Mouse (Mus musculus) stomach, embryonic 15.5 days (tissue): Measurements from ENCODE around the gene Nvl. TPM values are rescaled to one million over a fixed set of nuclear protein-coding genes. Genes with fewer than 3 reads are reported as not detected.

Source experiments
- ATAC-seq: fragments of 200-750 bp; cut with Nextera tagmentation; 2 replicates; pipeline ENCODE4 v1.8.0; 2017; ENCODE audit warnings: low read depth, moderate number of reproducible peaks, moderate TSS enrichment; ENCODE audit not compliant: insufficient read depth, low FRiP score
- H3K27ac ChIP-seq: fragments of 300-500 bp; sonication (generic); 2 replicates; pipeline ENCODE4 v1.5.1; 2015; ENCODE audit warnings: mild to moderate bottlenecking, inconsistent platforms
- H3K27me3 ChIP-seq: fragments of 300-500 bp; sonication (generic); replicated peaks from 2 replicates; pipeline ENCODE4 v1.6.1; 2015; ENCODE audit warnings: inconsistent platforms
- H3K36me3 ChIP-seq: fragments of 300-500 bp; sonication (generic); 2 replicates; pipeline ENCODE4 v1.6.1; 2015; ENCODE audit warnings: inconsistent platforms
- H3K4me1 ChIP-seq: fragments of 300-500 bp; sonication (generic); 2 replicates; pipeline ENCODE4 v1.6.1; 2015; ENCODE audit warnings: inconsistent platforms
- H3K4me2 ChIP-seq: fragments of 300-500 bp; sonication (generic); 2 replicates; pipeline ENCODE4 v1.6.1; 2015; ENCODE audit warnings: mild to moderate bottlenecking, inconsistent platforms
- H3K4me3 ChIP-seq: fragments of 300-500 bp; sonication (generic); replicated peaks from 2 replicates; pipeline ENCODE4 v1.5.1; 2015; ENCODE audit warnings: inconsistent platforms
- H3K9ac ChIP-seq: fragments of 300-500 bp; sonication (generic); 2 replicates; pipeline ENCODE4 v1.6.1; 2015; ENCODE audit warnings: inconsistent platforms
- H3K9me3 ChIP-seq: fragments of 300-500 bp; sonication (generic); 2 replicates; pipeline ENCODE4 v1.6.1; 2016; ENCODE audit warnings: inconsistent platforms
- WGBS: fragments of 180-500 bp; shearing (Covaris S2); methylation state at CpG from one replicate; pipeline ENCODE4 v1.1.7; 2015; 5-methylcytosine and 5-hydroxymethylcytosine counted together
- polyA plus RNA-seq: library from polyadenylated mRNA; unstranded; fragments of >200 nt; fragmentation: Nextera tagmentation; extraction: Ambion mirVana; gene quantifications from 2 replicates; pipeline ENCODE4 v1.2.1, GENCODE M21; 2015

Nvl gene
- 26.4 and 27.9 TPM in 2 replicates for polyA plus RNA-seq

GRCm38 (mm10) chr1:181143950-181144836, at the start of gene Nvl, which contains the start of gene Cnih4:
Nvl (minus strand) TSS chr1:181144204.
Cnih4 (plus strand) TSS chr1:181144693.
- ATAC-seq, result peak; percentile 99
- Histone ChIP-seq H3K36me3 (peaks cover 8% of the 10 kb centered on the region), H3K4me3 (peak within 1 kb of the TSS; percentile 92), H3K4me2 (peak within 1 kb of the TSS; percentile 67), H3K27me3 (no peaks in the 10 kb centered on the region), H3K9ac (peak within 1 kb of the TSS; percentile 58), H3K27ac (peak within 1 kb of the TSS; percentile 94), H3K9me3 (no peaks in the 10 kb centered on the region), H3K4me1 (peaks cover 9% of the 10 kb centered on the region; the same call in 1 of the 2 replicates)
- WGBS, result under 1% methylated on average over 52 of the region's 52 CpGs

DNA sequence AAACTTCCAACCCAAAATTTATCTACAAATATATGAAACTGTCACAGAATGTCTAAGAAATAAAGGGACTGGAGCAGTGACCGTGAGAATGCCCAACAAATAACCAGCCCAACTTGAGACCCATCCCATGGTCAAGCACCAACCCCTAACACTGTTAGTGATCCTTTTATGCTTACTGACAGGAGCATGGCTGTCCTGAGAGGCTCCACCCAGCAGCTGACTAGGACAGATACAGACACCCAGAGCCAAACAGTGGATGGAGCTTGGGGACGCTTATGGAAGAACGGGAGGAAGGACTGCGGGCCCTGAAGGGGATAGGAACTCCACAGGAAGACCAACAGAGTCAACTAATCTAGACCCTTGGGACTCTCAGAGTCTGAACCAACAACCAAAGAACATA, 44.9 kb upstream of the Nvl start:
- Histone ChIP-seq H3K27ac (no peak overlapping the region), H3K27me3 (no peaks in the 10 kb centered on the region), H3K9ac (no peak overlapping the region), H3K9me3 (no peaks in the 10 kb centered on the region), H3K4me3 (no peak overlapping the region), H3K4me2 (no peak overlapping the region), H3K4me1 (no peaks in the 10 kb centered on the region), H3K36me3 (peaks cover 54% of the 10 kb centered on the region)
- WGBS, result 85% methylated on average over 4 of the region's 4 CpGs
- ATAC-seq, result no peak

DNA sequence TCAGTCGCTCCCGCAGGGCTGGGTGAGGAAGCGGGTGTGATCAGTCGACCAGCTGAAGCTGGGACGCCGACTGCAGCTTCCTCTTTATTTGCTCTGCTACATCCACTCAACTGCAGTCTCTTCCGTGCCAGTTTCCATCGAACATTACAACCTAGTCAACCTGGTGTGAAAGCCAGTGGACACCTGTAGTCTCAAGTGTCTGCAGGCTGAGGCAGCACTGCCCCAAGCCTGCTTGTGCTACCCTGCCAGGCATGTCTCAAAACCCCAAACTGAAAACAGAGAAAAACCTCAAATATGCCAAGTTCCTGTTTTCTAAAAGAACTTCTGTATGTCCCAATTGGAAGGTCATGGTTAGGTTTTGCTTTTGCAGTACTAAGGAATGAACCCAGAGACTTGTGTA, 26.2 kb upstream of the Nvl start:
- Histone ChIP-seq H3K4me3 (no peak overlapping the region), H3K27ac (no peak overlapping the region), H3K9ac (no peak overlapping the region), H3K9me3 (no peaks in the 10 kb centered on the region), H3K27me3 (no peaks in the 10 kb centered on the region), H3K4me1 (no peaks in the 10 kb centered on the region), H3K36me3 (peaks cover 27% of the 10 kb centered on the region), H3K4me2 (no peak overlapping the region)
- WGBS, result 72% methylated on average over 8 of the region's 8 CpGs
- no peak for ATAC-seq

DNA sequence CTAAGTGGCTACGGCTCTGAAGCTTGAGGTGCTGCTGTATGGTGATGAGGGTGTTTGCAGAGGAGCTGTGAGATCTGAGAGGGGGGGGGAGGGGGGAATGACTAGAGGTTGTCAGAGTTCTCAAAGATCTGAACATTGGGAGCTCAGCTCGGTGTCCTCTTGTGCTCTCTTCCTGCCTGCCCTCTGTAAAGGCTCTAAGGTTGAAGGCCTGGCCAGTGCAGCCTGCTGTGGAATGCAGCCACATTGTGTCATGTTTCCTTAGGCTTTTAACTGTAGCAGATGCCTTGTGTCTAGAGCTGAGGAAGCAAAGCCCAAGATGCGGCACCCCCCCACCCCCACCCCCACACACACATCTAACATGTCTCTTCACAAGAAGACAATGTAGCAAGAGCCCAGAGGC, 24.4 kb upstream of the Nvl start:
- no peak overlapping the region for H3K9ac ChIP-seq
- H3K9me3 ChIP-seq, result no peaks in the 10 kb centered on the region
- no peak for ATAC-seq
- no peaks in the 10 kb centered on the region for H3K27me3 ChIP-seq
- H3K4me3 ChIP-seq, result no peak overlapping the region
- H3K27ac ChIP-seq, result no peak overlapping the region
- WGBS, result 65% methylated on average over 3 of the region's 3 CpGs
- no peaks in the 10 kb centered on the region for H3K4me1 ChIP-seq
- peaks cover 35% of the 10 kb centered on the region for H3K36me3 ChIP-seq
- H3K4me2 ChIP-seq, result no peak overlapping the region

GRCm38 (mm10) chr1:181167816-181168215, 23.8 kb upstream of the Nvl start:
- whole genome bisulfite sequencing, result 76% methylated on average over 2 of the region's 2 CpGs
- Histone ChIP-seq H3K36me3 (peaks cover 35% of the 10 kb centered on the region), H3K4me1 (no peaks in the 10 kb centered on the region), H3K4me2 (no peak overlapping the region), H3K27me3 (no peaks in the 10 kb centered on the region), H3K4me3 (no peak overlapping the region), H3K9ac (no peak overlapping the region), H3K27ac (no peak overlapping the region), H3K9me3 (no peaks in the 10 kb centered on the region)
- ATAC-seq, result no peak

- peak overlapping the region; percentile 82 for H3K9ac ChIP-seq
- peak overlapping the region; percentile 87 for H3K4me3 ChIP-seq
- no peak for ATAC-seq
- peak overlapping the region; percentile 63 for H3K4me2 ChIP-seq
- 31% methylated on average over 5 of the region's 5 CpGs for WGBS
- H3K4me1 ChIP-seq, result no peaks in the 10 kb centered on the region
- H3K27ac ChIP-seq, result no peak overlapping the region
- H3K36me3 ChIP-seq, result 0 out of 2 replicates have a peak, but pooled peaks cover 4% of the 10 kb centered on the region
- no peaks in the 10 kb centered on the region for H3K9me3 ChIP-seq
- H3K27me3 ChIP-seq, result no peaks in the 10 kb centered on the region
Measured at GRCm38 (mm10) chr1:181151541-181151940, 7.5 kb upstream of the Nvl start.

DNA sequence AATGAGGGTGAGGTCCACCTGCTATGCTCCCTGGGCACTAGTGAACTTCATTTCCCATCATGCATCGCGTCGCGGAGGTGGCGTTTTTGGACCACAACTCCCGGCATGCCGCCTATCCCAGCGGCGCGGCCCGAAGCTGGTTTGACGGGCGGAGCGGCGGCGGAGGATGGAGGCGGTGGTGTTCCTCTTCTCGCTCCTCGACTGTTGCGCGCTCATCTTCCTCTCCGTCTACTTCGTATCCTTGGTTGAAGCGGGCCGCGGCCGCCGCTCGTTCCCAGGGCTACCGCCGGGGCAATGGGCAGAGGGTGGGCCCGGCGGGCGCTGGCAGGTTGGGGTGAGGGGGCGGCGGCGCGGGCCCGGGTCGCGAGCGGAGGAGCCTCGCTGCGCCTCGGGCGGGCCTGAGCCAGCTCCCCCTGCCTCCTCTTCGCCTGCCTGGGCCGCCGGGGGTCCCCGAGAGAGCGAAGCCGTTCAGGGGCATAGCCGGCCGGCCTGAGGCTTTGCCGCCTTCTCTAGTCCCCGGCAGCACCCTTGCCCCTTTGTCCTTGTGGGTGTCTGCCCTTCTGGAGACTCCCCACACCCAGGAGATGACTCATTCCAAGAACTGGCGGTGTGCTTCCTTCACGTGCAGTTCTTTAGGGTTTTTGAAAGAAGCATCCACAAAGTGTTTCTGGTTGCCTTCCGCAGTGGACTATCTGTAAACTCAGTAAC, 7.0 kb upstream of the Nvl start:
- ATAC-seq, result peak; percentile 85
- Histone ChIP-seq H3K4me3 (peak overlapping the region; percentile 87), H3K36me3 (0 out of 2 replicates have a peak, but pooled peaks cover 4% of the 10 kb centered on the region), H3K27ac (peak overlapping the region; percentile 84), H3K4me2 (peak overlapping the region; percentile 63), H3K4me1 (0 out of 2 replicates have a peak, but pooled peaks cover under 1% of the 10 kb centered on the region), H3K27me3 (no peaks in the 10 kb centered on the region), H3K9me3 (no peaks in the 10 kb centered on the region), H3K9ac (peak overlapping the region; percentile 82)
- under 1% methylated on average over 55 of the region's 59 CpGs for WGBS

GRCm38 (mm10) chr1:181150431-181150826, 6.4 kb upstream of the Nvl start:
- Histone ChIP-seq H3K27me3 (no peaks in the 10 kb centered on the region), H3K27ac (no peak overlapping the region), H3K4me3 (peak overlapping the region; percentile 87; the same call in 1 of the 2 replicates), H3K9me3 (no peaks in the 10 kb centered on the region), H3K4me1 (peaks cover 3% of the 10 kb centered on the region; the same call in 1 of the 2 replicates), H3K4me2 (no peak overlapping the region), H3K36me3 (0 out of 2 replicates have a peak, but pooled peaks cover 3% of the 10 kb centered on the region), H3K9ac (no peak overlapping the region)
- WGBS, result 68% methylated on average over 3 of the region's 3 CpGs
- ATAC-seq, result no peak

GRCm38 (mm10) chr1:181149373-181150017, 5.5 kb upstream of the Nvl start:
- WGBS, result 80% methylated on average over 3 of the region's 3 CpGs
- Histone ChIP-seq H3K4me3 (no peak overlapping the region), H3K9ac (no peak overlapping the region), H3K27ac (no peak overlapping the region), H3K4me1 (peaks cover 9% of the 10 kb centered on the region; the same call in 1 of the 2 replicates), H3K27me3 (no peaks in the 10 kb centered on the region), H3K4me2 (no peak overlapping the region), H3K36me3 (no peaks in the 10 kb centered on the region), H3K9me3 (no peaks in the 10 kb centered on the region)
- ATAC-seq, result no peak

- no peaks in the 10 kb centered on the region for H3K36me3 ChIP-seq
- H3K9me3 ChIP-seq, result no peaks in the 10 kb centered on the region
- WGBS, result 53% methylated on average over 5 of the region's 5 CpGs
- peaks cover 9% of the 10 kb centered on the region; the same call in 1 of the 2 replicates for H3K4me1 ChIP-seq
- H3K27ac ChIP-seq, result peak overlapping the region; percentile 51; the same call in 1 of the 2 replicates
- no peak for ATAC-seq
- H3K27me3 ChIP-seq, result no peaks in the 10 kb centered on the region
- no peak overlapping the region for H3K4me2 ChIP-seq
- H3K4me3 ChIP-seq, result no peak overlapping the region
- no peak overlapping the region for H3K9ac ChIP-seq
Measured at GRCm38 (mm10) chr1:181148540-181148939, 4.5 kb upstream of the Nvl start.

- Histone ChIP-seq H3K4me3 (no peak overlapping the region), H3K36me3 (no peaks in the 10 kb centered on the region), H3K9ac (no peak overlapping the region), H3K27me3 (no peaks in the 10 kb centered on the region), H3K27ac (no peak overlapping the region), H3K4me1 (peaks cover 9% of the 10 kb centered on the region; the same call in 1 of the 2 replicates), H3K4me2 (no peak overlapping the region), H3K9me3 (no peaks in the 10 kb centered on the region)
- no peak for ATAC-seq
- 82% methylated on average over 2 of the region's 2 CpGs for WGBS
Measured at GRCm38 (mm10) chr1:181146187-181146586, 2.2 kb upstream of the Nvl start.
